12 mouse cellular contexts compared by ENCODE assay signal in the genomic region with DNA sequence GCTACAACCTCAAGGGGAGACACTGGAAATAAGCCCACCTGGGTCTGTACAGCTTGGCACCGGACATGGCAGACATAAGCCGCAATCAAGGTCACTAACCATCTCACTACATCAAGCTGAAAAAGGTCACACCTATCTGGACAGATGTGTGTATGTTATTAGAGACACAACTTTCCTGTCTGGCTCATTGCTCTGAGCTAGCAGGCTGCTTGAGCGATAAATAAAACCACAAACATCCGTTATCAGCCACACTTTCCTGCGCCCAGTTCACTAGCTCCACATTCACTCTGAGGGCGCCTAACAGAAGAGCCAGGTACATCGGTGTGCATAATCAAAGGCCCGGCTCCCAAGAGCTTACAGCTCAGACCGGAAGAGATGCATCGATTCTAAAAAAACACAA. TPM values are rescaled to one million over a fixed set of nuclear protein-coding genes. Genes with fewer than 3 reads are reported as not detected.
DNase-seq lines count a peak whose midpoint lies in the region; ATAC-seq and TF ChIP-seq lines count a peak whose summit lies in the region.
"Had no signal": no experiment of that assay in that cellular context is flagged by ENCODE, and none has a peak within 500 bp of the region (broad histone marks: within the 10 kb centered on the region; RNA-seq: fewer than 3 reads in every experiment).

No protein-coding gene starts in this region.

- H3K27ac ChIP-seq in kidney, embryonic 14.5 days (ENCODE audit: low read depth, low read length), result no peak overlapping the region
- no peak overlapping the region for H3K27ac ChIP-seq in embryonic facial prominence, embryonic 10.5 days (replicated peaks)
- H3K27ac ChIP-seq in intestine, embryonic 15.5 days, result no peak overlapping the region
- H3K27ac ChIP-seq: layer of hippocampus, adult 2 months had no signal

- 32% methylated on average over 10 of the region's 10 CpGs for WGBS in kidney, embryonic 14.5 days
- 38% methylated on average over 10 of the region's 10 CpGs for WGBS in embryonic facial prominence, embryonic 10.5 days
- WGBS in intestine, embryonic 15.5 days, result 42% methylated on average over 10 of the region's 10 CpGs

- no peak for TF ChIP-seq CTCF in E14TG2a.4 (conservative IDR thresholded peaks at IDR 0.05; ENCODE audit: low read length)

- peaks cover 32% of the 10 kb centered on the region for H3K27me3 ChIP-seq in kidney, embryonic 14.5 days (ENCODE audit: control insufficient read depth, insufficient read depth, low read length)
- peaks cover 77% of the 10 kb centered on the region for H3K27me3 ChIP-seq in E14TG2a.4 (ENCODE audit: insufficient read depth, low read length)
- H3K27me3 ChIP-seq in embryonic facial prominence, embryonic 10.5 days (replicated peaks; ENCODE audit: low read depth, poor library complexity, severe bottlenecking), result peaks cover 71% of the 10 kb centered on the region
- peaks cover 27% of the 10 kb centered on the region for H3K27me3 ChIP-seq in intestine, embryonic 15.5 days (replicated peaks)

- no peaks in the 10 kb centered on the region for H3K9me3 ChIP-seq in kidney, embryonic 14.5 days (ENCODE audit: control insufficient read depth, low read length)
- no peaks in the 10 kb centered on the region for H3K9me3 ChIP-seq in E14TG2a.4 (ENCODE audit: low read length)
- H3K9me3 ChIP-seq in embryonic facial prominence, embryonic 10.5 days, result no peaks in the 10 kb centered on the region
- no peaks in the 10 kb centered on the region for H3K9me3 ChIP-seq in intestine, embryonic 15.5 days

- peak overlapping the region; percentile 93; the same call in 1 of the 2 replicates for H3K4me2 ChIP-seq in kidney, embryonic 14.5 days (replicated peaks; ENCODE audit: low read depth, low read length)
- peak overlapping the region; percentile 93 for H3K4me2 ChIP-seq in intestine, embryonic 15.5 days (replicated peaks)

- no peaks in the 10 kb centered on the region; the same call in 1 of the 2 replicates for H3K4me1 ChIP-seq in kidney, embryonic 14.5 days (ENCODE audit: control insufficient read depth, insufficient read depth, low read length)
- H3K4me1 ChIP-seq in E14TG2a.4 (replicated peaks; ENCODE audit: low read depth, low read length), result peaks cover 23% of the 10 kb centered on the region
- H3K4me1 ChIP-seq in embryonic facial prominence, embryonic 10.5 days, result peaks cover 14% of the 10 kb centered on the region
- 0 out of 2 replicates have a peak, but pooled peaks cover 3% of the 10 kb centered on the region for H3K4me1 ChIP-seq in intestine, embryonic 15.5 days (replicated peaks)

- peak overlapping the region; percentile 53; the same call in 1 of the 2 replicates for H3K4me3 ChIP-seq in kidney, embryonic 14.5 days (ENCODE audit: low read length)
- H3K4me3 ChIP-seq in E14TG2a.4 (replicated peaks; ENCODE audit: low read length), result peak overlapping the region; percentile 77; the same call in 1 of the 2 replicates
- peak overlapping the region; percentile 67 for H3K4me3 ChIP-seq in embryonic facial prominence, embryonic 10.5 days
- H3K4me3 ChIP-seq in intestine, embryonic 15.5 days (replicated peaks), result no peak overlapping the region

- H3K36me3 ChIP-seq in kidney, embryonic 14.5 days (ENCODE audit: control insufficient read depth, insufficient read depth, low read length), result no peaks in the 10 kb centered on the region
- no peaks in the 10 kb centered on the region for H3K36me3 ChIP-seq in E14TG2a.4 (ENCODE audit: insufficient read depth, low read length)
- no peaks in the 10 kb centered on the region for H3K36me3 ChIP-seq in embryonic facial prominence, embryonic 10.5 days (replicated peaks)
- H3K36me3 ChIP-seq in intestine, embryonic 15.5 days, result no peaks in the 10 kb centered on the region

- no peak for ATAC-seq in kidney, embryonic 14.5 days (ENCODE audit: low FRiP score, low TSS enrichment)
- ATAC-seq in intestine, embryonic 15.5 days, result no peak
- ATAC-seq in monocyte, adult 5-6 weeks (replicated peaks; ENCODE audit: insufficient number of reproducible peaks, low FRiP score, low TSS enrichment, poor library complexity, severe bottlenecking), result no peak
- ATAC-seq: Patski had no signal

- no peak overlapping the region for H3K9ac ChIP-seq in kidney, embryonic 14.5 days (ENCODE audit: low read depth, low read length)
- no peak overlapping the region for H3K9ac ChIP-seq in intestine, embryonic 15.5 days

- DNase-seq in kidney, adult 8-10 months, result no peak
- no peak for DNase-seq in embryonic facial prominence, embryonic 10.5 days (ENCODE audit: low spot score)
- DNase-seq in gastrocnemius, adult 18-20 months (ENCODE audit: low spot score), result no peak
- DNase-seq in thymus, adult 18-20 months, result no peak
- DNase-seq: cerebellum, postnatal 25 days; lung, postnatal 10 days had no signal

RNA-seq across cellular contexts. Expression of a gene that starts 0.8 kb away (rescaled TPM):
- polyA plus RNA-seq in kidney, embryonic 14.5 days (2014; fragmentation: Nextera tagmentation; extraction: Ambion mirVana), result 0.09 and 0.30 TPM in 2 replicates
- polyA plus RNA-seq in embryonic facial prominence, embryonic 10.5 days (2016; fragmentation: Nextera tagmentation; extraction: Ambion mirVana), result 0.24 and 0.35 TPM in 2 replicates
- 0.28 and 0.34 TPM in 2 replicates for polyA plus RNA-seq in intestine, embryonic 15.5 days (2015; fragmentation: Nextera tagmentation; extraction: Ambion mirVana)
- not detected in 3 replicates for total RNA-seq in monocyte, adult 5-6 weeks (2017)
- under 1 TPM; 0.07 TPM for total RNA-seq in gastrocnemius, adult 18-20 months (2021)
- polyA plus RNA-seq: Patski had no signal
